Mouse (Mus musculus) left cerebral cortex, postnatal 36 days (tissue): ENCODE results near the gene Gm17654. TPM values are rescaled to one million over a fixed set of nuclear protein-coding genes. Genes with fewer than 3 reads are reported as not detected.
"Not testable (repeated sequence)": the region's sequence is repeated elsewhere in the genome, so short reads cannot be mapped to it uniquely, and the experiment has no call there.

Experiments
- DNase-seq, 2 experiments: peaks; one replicate each; pipeline ENCODE4 v3.0.0; 2021 to 2022; ENCODE audit warnings: low spot score in 2 of 2, mixed read lengths in 1 of 2
- intact Hi-C: fragments of 180-260 bp; cut with DNase I; formaldehyde crosslinking; loops from one replicate; pipeline ENCODE4 v1.15.1; 2025
- total RNA-seq, 2 experiments: library from RNA; stranded (reverse); gene quantifications; 2 replicates each; pipeline ENCODE4 v1.2.3; 2021

Gm17654 gene
- total RNA-seq, result not detected

DNA sequence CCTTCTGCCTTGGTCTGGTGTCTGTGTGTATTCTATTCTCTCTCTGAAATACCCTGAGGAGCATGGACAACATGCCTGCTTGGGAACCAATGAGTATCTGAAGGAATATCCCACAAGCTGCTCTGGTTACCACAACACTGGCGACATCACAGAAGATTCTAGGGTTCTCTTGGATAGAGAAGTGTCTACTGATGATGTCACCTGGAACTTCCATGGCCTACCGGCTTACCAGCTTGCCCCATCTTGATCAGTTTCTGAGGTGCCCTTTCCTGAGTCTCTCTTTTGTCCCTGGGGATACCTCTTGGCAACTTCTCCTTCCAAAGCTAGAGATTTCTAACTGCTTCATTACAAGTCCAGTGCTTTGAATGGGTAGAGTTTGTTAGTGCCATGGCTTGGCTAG lies at the start of gene Gm17654:
Gm17654 (minus strand) TSS at position 101 of the 400 bp plus-strand sequence.
- intact Hi-C loops, DNase-seq: not testable (repeated sequence)

DNA sequence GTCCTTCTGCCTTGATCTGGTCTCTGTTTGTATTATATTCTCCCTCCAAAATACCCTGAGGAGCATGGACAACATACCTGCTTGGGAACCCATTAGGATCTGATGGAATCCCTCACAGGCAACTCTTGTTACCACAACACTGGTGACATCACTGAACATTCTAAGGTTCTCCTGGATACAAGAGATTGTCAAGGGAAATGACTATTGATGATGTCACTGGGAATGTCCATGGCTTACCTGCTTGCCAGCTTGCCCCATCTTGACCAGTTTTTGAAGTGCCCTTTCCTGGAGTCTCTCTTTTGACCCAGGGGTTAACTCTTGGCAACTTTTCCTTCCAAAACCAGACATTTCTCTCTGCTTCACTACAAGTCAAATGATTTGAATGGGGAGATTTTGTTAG lies 29.0 kb upstream of the Gm17654 start, which contains the start of gene Gm10375:
Gm10375 (minus strand) TSS at position 101 of the 400 bp plus-strand sequence.
- intact Hi-C loops, DNase-seq: not testable (repeated sequence)

DNA sequence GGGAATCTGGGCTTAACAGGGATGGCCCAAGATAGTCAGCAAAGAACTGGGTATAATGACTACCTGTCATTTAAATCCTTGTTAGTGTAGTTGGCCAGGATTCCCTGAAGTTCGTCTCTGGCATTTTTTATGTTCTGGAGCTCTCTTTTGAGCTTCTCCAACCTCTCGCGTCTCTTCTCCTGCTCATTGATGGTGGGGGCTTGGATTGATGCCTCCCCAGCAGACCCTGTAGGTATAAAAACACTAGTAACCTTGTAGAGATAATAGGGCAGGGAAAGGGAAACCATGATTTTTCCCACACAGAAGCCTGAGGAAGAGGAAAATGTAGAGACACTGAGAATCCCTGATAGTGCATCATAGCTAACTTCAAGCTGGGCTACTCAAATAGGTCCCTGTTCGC lies 977 bp downstream of the Gm17654 start:
- DNase-seq, intact Hi-C loops: not testable (repeated sequence)

DNA sequence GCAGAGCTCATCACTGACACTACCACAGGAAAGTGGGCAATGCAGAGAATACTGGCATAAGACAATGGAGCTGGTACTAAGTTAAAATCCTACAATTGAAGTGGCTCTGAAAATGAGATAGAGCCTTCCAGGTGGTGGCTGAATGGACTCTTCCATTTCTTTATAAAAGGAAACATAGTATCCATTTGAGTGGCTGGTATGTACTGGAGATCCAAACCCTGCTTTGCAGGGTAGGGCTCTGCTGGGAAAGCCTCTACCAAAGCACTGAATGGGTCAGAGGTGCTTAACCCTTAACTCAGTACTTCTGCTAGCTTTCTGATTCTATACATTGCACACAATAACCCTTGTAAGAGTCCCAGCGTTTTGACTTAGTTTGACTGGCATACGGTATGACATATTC lies 26.7 kb downstream of the Gm17654 start:
- intact Hi-C loops, result loop anchor here (10.0 kb wide), 1 partner anchor 277 kb away; the partner anchor contains the start of gene Gm9732
- DNase-seq, result not testable (repeated sequence)

GRCm38 (mm10) chr14:43546281-43546680 lies 32.7 kb downstream of the Gm17654 start:
- intact Hi-C loops, DNase-seq: not testable (repeated sequence)

GRCm38 (mm10) chr14:43543276-43543675 lies 35.7 kb downstream of the Gm17654 start, which contains the start of gene Gm5799:
Gene Gm5799, plus strand, starts transcription at chr14:43543576.
- intact Hi-C loops, DNase-seq: not testable (repeated sequence)

DNA sequence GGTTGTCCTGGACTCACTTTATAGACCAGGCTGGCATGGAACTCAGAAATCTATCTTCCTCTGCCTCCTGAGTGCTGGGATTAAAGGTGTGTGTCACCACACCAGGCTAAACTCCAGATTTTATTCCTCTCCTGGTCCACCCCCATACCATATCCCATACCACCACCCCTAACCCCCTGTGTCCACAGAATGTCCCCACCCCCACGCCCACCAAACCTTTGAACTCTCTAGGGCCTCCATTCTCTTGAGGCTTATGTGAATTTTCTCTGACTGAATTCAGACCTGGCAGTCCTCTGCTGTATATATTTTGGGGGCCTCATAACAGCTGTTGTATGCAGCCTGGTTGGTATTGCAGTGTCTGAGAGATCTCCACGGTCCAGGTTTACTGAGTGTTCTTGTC lies 40.8 kb downstream of the Gm17654 start:
- DNase-seq, intact Hi-C loops: not testable (repeated sequence)

DNA sequence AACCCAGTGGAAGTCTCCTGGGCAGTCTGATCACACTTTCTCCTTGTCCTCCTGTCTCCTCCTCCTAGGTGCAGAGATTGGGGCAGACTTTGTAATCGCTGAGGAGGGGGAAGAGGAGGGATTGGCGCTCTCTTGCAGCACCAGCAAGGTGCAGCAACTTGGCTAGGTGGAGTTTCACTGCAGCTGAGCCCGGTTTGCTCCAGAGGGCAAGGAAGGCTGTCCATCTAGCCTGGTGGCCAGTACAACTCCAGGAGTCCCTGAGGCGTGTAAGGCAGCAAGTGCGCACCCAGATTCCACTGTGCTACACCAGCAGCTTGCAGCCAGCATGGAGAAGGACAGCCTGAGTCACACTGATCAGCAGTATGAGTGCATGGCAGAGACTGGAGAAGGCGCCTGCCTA lies 46.6 kb downstream of the Gm17654 start:
- DNase-seq, result peak in 1 of 2 experiments; percentile 29
- intact Hi-C loops, result not testable (repeated sequence)

GRCm38 (mm10) chr14:43532011-43532383 lies 46.9 kb downstream of the Gm17654 start:
- intact Hi-C loops, DNase-seq: not testable (repeated sequence)

DNA sequence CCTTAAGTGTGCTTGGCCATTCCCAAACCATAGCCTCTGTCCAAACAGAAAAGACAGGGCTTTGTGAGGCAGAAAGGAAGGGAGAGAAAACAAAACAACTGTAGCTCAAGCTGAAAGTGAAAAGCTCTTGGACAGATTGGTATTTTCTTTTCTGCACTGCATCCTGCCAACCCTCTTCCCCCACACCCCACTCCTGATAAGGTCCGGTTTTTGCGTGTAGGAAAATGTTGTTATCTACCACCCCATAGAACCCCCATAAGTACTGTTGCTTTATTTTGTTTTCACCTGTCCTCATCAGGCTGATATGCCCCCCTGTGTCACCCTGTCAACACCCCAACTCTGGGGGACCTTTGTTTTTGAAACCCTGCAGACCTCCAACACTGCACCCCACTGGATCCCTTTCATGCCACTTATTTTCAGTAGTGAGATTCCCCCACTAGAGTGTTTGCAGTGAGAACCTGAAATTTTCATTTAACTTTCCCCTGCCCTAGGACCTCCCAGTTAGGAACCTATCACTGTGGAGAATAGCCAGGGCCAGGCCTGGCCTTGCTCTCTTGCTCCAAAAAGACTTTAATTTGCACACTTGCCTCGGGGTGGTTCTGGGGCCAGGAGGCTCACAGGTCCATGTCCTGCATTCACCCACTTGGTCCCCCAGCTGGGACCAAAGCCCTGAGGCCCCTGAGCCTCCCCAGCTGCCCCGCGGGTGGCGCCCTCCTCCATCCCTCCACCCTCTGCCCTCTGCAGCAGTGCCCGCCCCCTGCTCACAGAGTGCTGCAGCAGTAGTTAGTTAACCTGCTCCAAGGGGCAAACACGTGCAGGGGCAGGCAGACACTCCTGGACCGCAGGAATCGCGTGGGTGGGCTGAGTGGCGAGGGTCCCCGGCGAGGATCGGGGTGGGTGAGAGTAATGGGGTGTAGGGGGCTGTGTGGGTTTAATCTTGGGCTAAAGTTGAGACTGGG lies 47.6 kb downstream of the Gm17654 start:
- intact Hi-C loops, DNase-seq: not testable (repeated sequence)

Other genes starting within 250 kb of the Gm17654 start
- not detected for gene 1700001F09Rik, start 231.3 kb downstream of the Gm17654 start, total RNA-seq
- not detected for gene Gm8138, start 162.8 kb downstream of the Gm17654 start, total RNA-seq
- gene Gm5799, start 35.6 kb downstream of the Gm17654 start, total RNA-seq, result under 1 TPM in 1 of 2 experiments, not detected in 1; 0.91 TPM
- gene Gm10375, start 28.9 kb upstream of the Gm17654 start, total RNA-seq, result not detected
- gene Gm8165, start 98.1 kb upstream of the Gm17654 start, total RNA-seq, result not detected
- 1 to 10 TPM; 1.4 to 1.6 TPM for gene Gm7324, start 118.7 kb upstream of the Gm17654 start, total RNA-seq
- not detected for gene Gm16506, start 148.3 kb upstream of the Gm17654 start, total RNA-seq
- gene Gm6526, start 168.7 kb upstream of the Gm17654 start, total RNA-seq, result not detected
- not detected for gene Gm8180, start 205.6 kb upstream of the Gm17654 start, total RNA-seq